Mouse (Mus musculus) adrenal gland, adult 10 weeks (tissue): ENCODE data around the gene Spi1. TPM values are rescaled to one million over a fixed set of nuclear protein-coding genes. Genes with fewer than 3 reads are reported as not detected.

Source experiments
- polyA plus RNA-seq: library from polyadenylated mRNA; stranded (reverse); fragments of 350-450 nt; fragmentation: Illumina TruSeq; extraction: RNeasy Lipid Tissue Mini Kit (QIAGEN cat#74804); gene quantifications from one replicate; pipeline ENCODE4 v1.2.3, GENCODE M21; 2014; ENCODE audit warnings: low read depth, low replicate concordance

The Spi1 gene
- not detected for polyA plus RNA-seq

GRCm38 (mm10) chr2:91081775-91082695 lies at the start of gene Spi1:
Gene Spi1, plus strand, starts transcription at chr2:91082390.

GRCm38 (mm10) chr2:91035385-91035784 lies 46.8 kb upstream of the Spi1 start, which contains the start of gene Rapsn:
Gene Rapsn, plus strand, starts transcription at chr2:91035620.

GRCm38 (mm10) chr2:91053934-91054382 lies 28.2 kb upstream of the Spi1 start, which contains the start of gene Psmc3:
Gene Psmc3, plus strand, starts transcription at chr2:91054009.

GRCm38 (mm10) chr2:91070076-91070800 lies 12.0 kb upstream of the Spi1 start, which contains the start of gene Slc39a13:
Gene Slc39a13, minus strand, starts transcription at chr2:91070417.

GRCm38 (mm10) chr2:91117585-91118275 lies 35.5 kb downstream of the Spi1 start, which contains the start of gene Mybpc3:
Gene Mybpc3, plus strand, starts transcription at chr2:91118144.

Other genes with a start within 250 kb of the Spi1 start
- 681 TPM for gene Mtch2, start 235.2 kb upstream of the Spi1 start, polyA plus RNA-seq
- not detected for gene C1qtnf4, start 196.5 kb upstream of the Spi1 start, polyA plus RNA-seq
- 16.7 TPM for gene Kbtbd4, start 177.7 kb upstream of the Spi1 start, polyA plus RNA-seq
- gene Ndufs3, start 177.6 kb upstream of the Spi1 start, polyA plus RNA-seq: 213 TPM
- gene Celf1, start 142.0 kb upstream of the Spi1 start, polyA plus RNA-seq: 114 TPM
- not detected for gene Rapsn, start 46.8 kb upstream of the Spi1 start, polyA plus RNA-seq
- gene Psmc3, start 28.4 kb upstream of the Spi1 start, polyA plus RNA-seq: 142 TPM
- gene Slc39a13, start 12.0 kb upstream of the Spi1 start, polyA plus RNA-seq: 5.1 TPM
- gene Mybpc3, start 35.8 kb downstream of the Spi1 start, polyA plus RNA-seq: not detected
- 4.2 TPM for gene Madd, start 101.4 kb downstream of the Spi1 start, polyA plus RNA-seq
- gene Nr1h3, start 120.4 kb downstream of the Spi1 start, polyA plus RNA-seq: 0.87 TPM
- 70.3 TPM for gene Acp2, start 120.5 kb downstream of the Spi1 start, polyA plus RNA-seq
- 13.6 TPM for gene Ddb2, start 154.6 kb downstream of the Spi1 start, polyA plus RNA-seq
- gene Pacsin3, start 173.6 kb downstream of the Spi1 start, polyA plus RNA-seq: 5.4 TPM
- 25.7 TPM for gene Arfgap2, start 182.6 kb downstream of the Spi1 start, polyA plus RNA-seq